Mouse (Mus musculus) splenic B cell, adult 2 months (primary cell): Measurements from ENCODE around the gene Gle1.
A peak's percentile ranks its signal among the peaks of the same experiment; 100 is the strongest.
"Not testable (repeated sequence)": the region's sequence is repeated elsewhere in the genome, so short reads cannot be mapped to it uniquely, and the experiment has no call there.

Experiments used
- DNase-seq: peaks from one replicate; pipeline ENCODE4 v3.0.0-alpha.2; 2011; ENCODE audit warnings: low read depth, low spot score
- H3K27me3 ChIP-seq: 2 replicates; pipeline ENCODE4 v1.6.1; 2012; ENCODE audit warnings: mild to moderate bottlenecking, low read length, moderate library complexity, mixed read lengths; ENCODE audit not compliant: control insufficient read depth, poor library complexity, insufficient read depth, severe bottlenecking
- H3K36me3 ChIP-seq: 2 replicates; pipeline ENCODE4 v1.6.1; 2012; ENCODE audit warnings: mild to moderate bottlenecking, low read length, moderate library complexity, mixed read lengths; ENCODE audit not compliant: control insufficient read depth, poor library complexity, insufficient read depth, severe bottlenecking

The Gle1 gene

DNA sequence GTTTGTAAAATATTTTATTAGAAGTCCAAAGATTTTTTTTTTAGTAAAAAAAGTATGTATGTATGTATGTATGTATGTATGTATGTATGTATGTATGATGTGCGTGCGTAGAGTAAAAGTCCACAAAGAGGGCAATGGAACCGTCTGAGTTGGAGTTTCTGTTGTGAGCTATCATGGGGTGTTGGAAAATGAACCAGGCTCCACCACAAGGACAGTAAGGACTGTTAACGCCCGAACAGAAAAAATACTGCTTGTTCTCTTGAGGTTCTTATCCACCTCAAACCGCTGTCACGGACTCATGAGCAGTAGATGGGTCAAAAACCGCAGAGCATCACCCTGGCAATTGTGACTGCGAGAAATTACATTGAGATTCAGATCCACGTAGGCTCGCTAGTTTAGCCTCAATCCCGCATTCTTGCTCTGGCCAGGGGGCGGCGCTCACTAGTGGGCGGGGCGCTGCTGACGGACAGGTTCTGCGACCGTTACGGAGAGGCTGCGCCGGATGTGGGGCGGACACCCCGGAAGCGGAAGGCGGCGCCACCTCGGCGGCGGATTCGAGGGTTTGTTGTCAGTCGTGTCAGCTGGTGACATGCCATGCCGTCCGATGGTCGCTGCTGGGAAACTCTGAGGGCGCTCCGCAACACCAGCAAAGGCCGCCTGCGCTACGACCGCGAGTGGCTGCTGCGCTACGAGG is at the start of gene Gle1:
Gene Gle1, plus strand, starts transcription at position 521 of the 694 bp plus-strand sequence.
- DNase-seq = peak; percentile 97
- H3K27me3 ChIP-seq = no peaks in the 10 kb centered on the region
- H3K36me3 ChIP-seq = peaks cover 4% of the 10 kb centered on the region

DNA sequence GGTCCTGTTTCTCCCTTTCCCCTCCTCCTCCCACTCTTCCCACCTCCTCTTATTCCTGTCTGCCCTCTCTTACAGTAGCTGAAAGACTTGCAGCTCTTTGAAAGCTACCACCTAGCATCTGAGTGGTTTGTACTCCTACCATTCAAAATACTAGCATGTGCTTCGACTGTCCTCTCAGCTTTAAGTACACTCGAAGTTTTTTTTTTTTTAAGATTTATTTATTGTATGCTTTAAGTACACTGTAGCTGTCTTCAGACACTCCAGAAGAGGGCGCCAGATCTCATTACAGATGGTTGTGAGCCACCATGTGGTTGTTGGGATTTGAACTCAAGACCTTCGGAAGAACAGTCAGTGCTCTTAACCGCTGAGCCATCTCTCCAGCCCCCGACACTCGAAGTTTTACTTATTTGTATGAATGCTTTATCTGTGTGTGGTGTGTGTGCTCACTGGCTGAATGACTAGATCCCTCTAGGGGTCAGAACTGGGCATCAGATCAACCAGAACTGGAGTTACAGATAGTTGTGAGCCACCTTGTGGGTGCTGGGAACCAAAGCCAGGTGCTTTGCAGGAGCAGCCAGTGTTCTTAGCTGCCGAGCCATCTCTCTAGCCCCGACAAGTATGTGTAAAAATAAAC is 48.5 kb upstream of the Gle1 start:
- not testable (repeated sequence) for H3K27me3 ChIP-seq, H3K36me3 ChIP-seq
- peak; percentile 15 for DNase-seq

DNA sequence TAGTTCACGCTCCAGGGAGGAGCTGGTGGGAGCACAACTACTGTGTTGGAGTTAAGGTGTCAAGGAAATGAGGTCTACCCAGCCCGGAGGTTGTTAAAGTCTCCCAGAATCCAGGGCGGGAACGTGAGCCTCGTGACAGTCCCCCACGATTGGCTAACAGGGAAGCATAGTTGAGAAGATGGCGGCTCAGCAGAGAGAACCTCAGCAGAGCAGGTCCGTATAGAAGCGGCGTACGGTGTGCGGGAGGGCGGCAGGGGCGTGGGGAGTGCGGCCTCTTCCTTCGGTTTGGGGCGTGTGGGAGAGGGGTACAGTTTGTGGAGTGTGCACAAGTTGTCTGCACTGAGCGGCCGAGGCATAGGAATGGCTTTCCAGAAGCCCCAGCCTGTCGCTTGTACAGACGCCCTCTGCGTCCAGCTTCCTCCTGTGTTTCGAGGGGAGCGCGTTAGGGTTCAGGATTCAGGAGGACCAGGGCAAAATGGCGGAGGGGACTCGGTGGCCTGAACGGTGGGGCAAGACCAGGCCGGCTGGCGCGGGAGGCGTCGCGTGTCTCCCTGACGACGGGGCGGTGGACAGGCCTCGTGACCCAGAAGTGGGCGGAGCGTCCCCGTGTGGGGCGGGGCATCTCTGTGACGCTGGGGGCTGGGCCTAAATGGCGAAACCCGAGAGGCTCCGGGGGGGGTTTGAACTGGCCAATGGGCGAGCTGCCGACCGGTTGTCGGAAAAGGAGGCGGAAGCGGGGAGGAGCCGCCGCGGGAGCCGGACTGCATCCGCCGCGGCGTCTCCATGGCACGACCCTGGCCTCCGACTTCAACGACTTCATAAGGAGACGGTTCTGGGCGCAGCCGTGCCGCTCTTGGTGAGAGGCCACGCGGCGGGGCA is 45.9 kb upstream of the Gle1 start, which contains the start of gene Odf2:
Gene Odf2, plus strand, starts transcription at position 156 of the 879 bp plus-strand sequence.
- no peaks in the 10 kb centered on the region for H3K27me3 ChIP-seq
- peak; percentile 99 for DNase-seq
- H3K36me3 ChIP-seq = peaks cover 7% of the 10 kb centered on the region; the same call in 1 of the 2 replicates

DNA sequence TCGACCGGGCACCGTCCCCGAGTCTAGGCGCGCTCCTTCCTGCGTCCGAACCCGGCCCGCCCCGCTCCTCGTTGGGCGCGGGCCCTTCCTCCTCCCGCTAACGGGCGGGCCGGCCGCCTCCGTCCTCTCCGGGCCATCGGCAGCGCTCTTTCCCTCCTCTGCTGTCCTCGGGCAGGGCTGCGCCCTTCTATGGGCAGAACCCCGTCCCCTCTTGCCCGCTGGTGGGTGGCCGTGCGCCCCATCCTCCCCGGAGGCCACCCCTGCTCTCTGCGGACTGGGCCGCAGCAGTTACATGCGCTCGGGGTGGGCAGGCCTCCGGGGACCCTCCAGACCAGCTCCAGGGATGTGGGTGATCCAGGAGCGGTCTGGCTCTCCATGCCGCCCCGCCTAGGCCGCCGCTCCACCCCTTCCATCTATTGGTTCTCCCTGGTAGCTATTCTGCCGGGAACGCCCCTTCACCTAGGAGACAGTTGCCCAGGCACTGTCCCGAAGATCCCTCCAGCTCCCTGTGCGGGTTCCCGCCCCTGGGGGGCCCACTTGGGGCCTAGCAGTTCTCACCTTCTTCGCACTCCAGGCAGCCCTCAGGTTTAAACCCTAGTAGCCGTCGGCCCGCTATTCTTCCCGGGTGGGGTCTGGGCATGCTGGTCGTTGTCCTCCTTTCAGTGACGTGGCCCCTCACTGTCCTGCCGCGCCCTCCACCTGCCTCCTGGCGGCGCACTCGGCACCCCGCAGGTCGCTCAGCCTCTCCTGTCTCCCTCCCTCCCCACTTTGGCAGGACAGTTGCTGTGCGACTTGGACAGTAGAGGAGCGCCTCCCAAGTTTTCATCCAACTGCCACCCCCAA is 45.0 kb upstream of the Gle1 start:
- DNase-seq = peak; percentile 47
- Histone ChIP-seq H3K36me3 (peaks cover 12% of the 10 kb centered on the region), H3K27me3 (no peaks in the 10 kb centered on the region)

DNA sequence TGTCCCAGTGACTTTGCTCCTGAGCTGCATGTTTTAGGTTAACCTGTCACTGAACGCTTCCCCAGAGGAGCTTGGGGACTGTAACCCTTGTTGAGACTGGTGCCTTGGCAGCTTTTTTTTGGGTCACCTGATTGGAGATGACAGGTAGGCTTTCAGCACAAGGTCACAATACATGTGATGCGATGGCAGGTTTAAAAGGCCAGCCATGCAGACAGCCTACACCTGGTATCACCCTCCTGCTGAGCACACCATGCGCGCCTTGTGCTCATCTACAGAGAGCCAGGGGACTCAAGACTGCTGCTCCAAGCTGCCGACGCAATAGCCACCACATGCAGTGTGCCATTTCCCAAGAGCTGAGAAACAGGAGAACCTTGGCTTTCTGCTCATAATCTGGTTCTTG is 43.5 kb upstream of the Gle1 start:
- no peak for DNase-seq
- Histone ChIP-seq H3K36me3 (peaks cover 19% of the 10 kb centered on the region), H3K27me3 (no peaks in the 10 kb centered on the region)

DNA sequence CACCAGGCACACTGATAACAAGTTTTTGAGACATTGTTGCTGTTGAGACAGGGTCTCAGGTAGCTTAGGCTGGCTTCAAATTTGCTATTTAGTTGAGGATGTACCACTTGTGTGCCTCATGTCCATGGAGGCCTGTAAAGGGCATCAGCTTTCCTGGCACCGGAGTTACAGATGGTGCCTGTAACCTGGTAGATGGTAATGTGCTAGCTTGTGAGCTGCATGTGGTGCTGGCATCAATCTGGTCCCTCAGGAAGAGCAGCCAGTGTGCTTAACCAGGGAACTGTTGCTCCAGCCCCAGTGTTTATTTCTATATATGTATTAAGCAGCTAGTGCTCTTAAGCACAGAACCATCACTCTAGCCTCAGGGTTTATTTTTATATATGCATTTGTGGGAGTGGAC is 39.2 kb upstream of the Gle1 start:
- no peaks in the 10 kb centered on the region for H3K27me3 ChIP-seq
- no peak for DNase-seq
- peaks cover 19% of the 10 kb centered on the region for H3K36me3 ChIP-seq

DNA sequence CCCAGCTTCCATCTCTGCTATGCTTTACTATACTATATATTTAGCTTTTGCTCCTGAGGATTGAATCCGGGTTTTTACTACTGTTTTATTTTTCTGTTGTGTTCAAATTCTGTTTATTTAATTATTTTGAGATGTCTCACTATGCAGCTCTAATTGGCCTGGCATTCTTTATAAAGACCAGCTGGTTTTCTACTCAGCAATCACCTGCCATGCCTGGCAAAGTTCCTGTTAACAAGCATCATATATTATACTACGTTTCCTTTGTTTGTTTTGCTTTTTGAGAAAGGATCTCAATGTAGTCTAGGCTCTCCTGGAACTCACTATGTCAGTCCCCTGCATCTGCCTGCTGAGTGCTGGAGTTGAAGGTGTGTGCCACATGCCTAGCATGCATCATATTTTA is 37.9 kb upstream of the Gle1 start:
- peaks cover 19% of the 10 kb centered on the region for H3K36me3 ChIP-seq
- H3K27me3 ChIP-seq = no peaks in the 10 kb centered on the region
- DNase-seq = no peak

DNA sequence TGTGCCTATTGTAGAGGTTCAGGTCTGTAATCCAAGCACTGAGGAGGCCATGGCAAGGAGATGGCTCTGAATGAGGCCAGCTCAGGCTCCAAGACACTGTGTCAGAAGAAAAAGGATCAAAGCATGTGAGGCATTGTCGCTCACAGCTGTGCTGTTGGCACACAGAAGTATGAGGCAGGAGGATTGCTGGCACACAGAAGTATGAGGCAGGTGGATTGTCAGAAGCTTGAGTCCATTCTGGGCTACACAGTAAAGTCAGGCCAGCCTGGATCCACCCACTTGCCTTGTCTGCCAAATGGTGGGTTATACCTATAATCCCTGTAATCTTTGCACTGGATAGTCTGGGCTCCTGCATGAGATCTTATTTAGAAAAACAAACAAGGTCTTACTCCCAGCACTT is 37.1 kb upstream of the Gle1 start:
- Histone ChIP-seq H3K36me3 (peaks cover 17% of the 10 kb centered on the region), H3K27me3 (no peaks in the 10 kb centered on the region)
- DNase-seq = no peak

DNA sequence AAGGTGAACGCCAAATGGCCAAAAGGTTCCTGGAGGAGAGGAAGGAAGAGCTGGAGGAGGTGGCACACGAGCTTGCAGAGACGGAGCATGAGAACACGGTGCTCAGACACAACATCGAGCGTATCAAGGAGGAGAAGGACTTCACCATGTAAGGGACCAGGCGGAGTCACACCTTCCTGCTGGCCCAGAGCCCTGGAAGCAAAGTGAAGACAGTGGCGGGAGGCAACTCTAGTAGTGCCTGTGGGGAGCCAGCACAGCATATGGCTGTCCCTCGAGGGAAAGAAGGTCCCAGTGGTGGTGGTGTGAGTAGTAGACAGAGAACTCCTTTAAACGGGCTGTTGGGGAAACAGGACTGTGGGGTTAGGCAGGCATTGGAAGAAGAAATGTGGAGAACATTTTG is 33.0 kb upstream of the Gle1 start:
- H3K36me3 ChIP-seq = peaks cover 4% of the 10 kb centered on the region; the same call in 1 of the 2 replicates
- no peaks in the 10 kb centered on the region for H3K27me3 ChIP-seq
- DNase-seq = no peak

DNA sequence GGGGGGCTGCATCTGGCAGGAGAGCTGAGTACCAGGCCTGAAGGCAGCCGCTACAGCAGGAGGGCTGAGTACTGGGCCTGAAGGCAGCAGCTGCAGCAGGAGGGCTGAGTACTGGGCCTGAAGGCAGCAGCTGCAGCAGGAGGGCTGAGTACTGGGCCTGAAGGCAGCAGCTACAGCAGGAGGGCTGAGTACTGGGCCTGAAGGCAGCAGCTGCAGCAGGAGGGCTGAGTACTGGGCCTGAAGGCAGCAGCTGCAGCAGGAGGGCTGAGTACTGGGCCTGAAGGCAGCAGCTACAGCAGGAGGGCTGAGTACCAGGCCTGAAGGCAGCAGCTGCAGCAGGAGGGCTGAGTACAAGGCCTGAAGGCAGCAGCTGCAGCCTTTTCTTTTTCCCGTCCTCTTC is 27.1 kb upstream of the Gle1 start:
- DNase-seq, H3K27me3 ChIP-seq: not testable (repeated sequence)
- H3K36me3 ChIP-seq = peaks cover 10% of the 10 kb centered on the region

DNA sequence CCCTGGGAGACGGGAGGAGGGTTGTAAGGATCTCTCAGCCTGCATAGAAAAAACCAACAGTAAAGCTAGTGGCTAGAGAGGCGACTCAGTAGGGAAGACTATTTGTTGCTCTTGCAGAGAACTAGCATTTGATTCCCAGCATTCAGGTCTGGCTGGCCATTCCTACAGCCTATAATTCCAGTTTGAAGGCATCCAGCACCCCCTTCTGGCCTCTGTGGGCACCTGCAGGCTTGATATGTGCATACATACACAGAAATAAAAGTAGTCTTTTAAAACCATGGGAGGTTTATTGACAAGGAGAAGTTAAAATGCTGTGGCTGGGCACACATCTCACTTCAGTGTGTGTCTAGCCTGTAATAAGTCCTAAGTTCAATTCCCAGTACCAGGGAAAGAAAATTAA is 25.2 kb upstream of the Gle1 start:
- peak; percentile 27 for DNase-seq
- Histone ChIP-seq H3K27me3 (no peaks in the 10 kb centered on the region), H3K36me3 (peaks cover 8% of the 10 kb centered on the region)

DNA sequence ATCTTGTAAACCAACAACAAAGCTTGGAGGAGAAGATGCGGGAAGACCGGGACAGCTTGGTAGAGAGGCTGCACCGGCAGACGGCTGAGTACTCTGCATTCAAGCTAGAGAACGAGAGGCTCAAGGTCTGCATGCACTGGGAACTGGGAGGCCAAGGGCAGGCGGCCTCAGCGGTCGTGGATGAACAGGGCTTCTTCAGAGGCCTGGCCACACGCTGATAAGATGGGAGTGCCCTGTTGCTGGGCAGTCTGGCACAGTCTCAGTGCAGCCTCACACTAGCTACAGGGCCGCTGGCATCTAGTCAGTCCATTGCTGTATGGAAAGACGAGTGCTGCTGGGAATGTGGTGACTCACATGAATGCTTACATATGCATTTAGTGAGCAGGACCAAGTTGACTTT is 17.6 kb upstream of the Gle1 start:
- no peak for DNase-seq
- H3K36me3 ChIP-seq = peaks cover 13% of the 10 kb centered on the region
- no peaks in the 10 kb centered on the region for H3K27me3 ChIP-seq

DNA sequence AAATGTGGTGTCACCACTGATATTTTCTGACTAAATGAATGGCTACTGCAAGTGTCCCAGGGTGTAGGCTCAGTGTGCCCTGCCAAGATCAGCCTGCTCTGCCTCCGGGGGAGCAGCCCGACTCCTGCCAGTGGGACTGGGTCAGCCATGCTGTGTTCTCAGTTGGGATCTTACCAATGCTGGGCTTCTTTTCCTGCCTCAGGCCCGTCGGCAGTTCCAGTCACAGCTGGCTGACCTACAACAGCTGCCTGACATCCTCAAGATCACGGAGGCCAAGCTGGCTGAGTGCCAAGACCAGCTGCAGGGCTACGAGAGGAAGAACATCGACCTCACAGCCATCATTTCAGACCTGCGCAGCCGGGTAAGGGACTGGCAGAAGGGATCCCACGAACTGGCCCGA is 13.2 kb upstream of the Gle1 start:
- no peaks in the 10 kb centered on the region for H3K27me3 ChIP-seq
- H3K36me3 ChIP-seq = peaks cover 8% of the 10 kb centered on the region; the same call in 1 of the 2 replicates
- DNase-seq = peak; percentile 48

DNA sequence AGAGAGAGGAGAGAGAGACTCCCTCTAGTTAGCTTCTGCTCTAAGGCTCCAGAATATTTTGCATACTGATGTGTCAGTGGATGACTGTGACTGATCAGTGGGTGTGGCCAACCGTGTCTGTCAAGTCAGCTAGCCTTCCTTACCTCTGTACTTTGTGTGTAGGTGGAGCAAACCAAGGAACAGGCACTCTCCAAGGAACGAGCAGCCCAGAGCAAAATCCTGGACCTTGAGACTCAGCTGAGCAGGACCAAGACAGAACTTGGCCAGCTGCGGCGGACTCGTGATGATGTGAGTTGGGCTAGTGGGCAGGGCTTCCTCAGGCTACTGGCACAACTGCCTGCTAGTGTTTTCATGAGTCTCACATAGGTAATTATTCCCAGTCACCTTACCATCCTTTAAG is 8.7 kb upstream of the Gle1 start:
- peaks cover 7% of the 10 kb centered on the region for H3K36me3 ChIP-seq
- no peak for DNase-seq
- no peaks in the 10 kb centered on the region for H3K27me3 ChIP-seq
